Mouse (Mus musculus) ZHBTc4 (cell line): ENCODE measurements around the gene Serpinb9g.
"Not testable (repeated sequence)": the region's sequence is repeated elsewhere in the genome, so short reads cannot be mapped to it uniquely, and the experiment has no call there.

ENCODE experiments used
- DNase-seq: peaks from one replicate; pipeline ENCODE4 v3.0.0-alpha.2; 2011; ENCODE audit warnings: low read depth, low spot score

The Serpinb9g gene

DNA sequence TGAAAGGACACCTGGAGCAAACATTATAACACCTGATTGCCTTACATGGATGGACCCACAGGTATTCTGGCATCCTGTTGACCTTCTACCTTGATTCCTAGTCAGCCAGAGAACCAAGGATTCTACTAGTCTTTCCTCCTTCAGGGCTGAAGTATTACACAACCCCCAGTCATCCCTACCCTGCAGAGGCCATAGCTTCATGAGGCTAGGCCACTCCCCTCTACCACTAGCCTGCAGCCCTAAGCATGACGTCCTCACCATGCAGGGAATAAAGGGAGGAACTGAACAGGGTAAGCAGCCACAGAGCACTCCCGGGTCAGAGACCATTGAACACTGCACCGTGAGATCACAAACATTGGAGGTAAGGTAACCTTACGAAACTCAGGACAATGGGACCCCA is at the start of gene Serpinb9g:
Serpinb9g (plus strand) TSS at position 301 of the 400 bp plus-strand sequence.
- not testable (repeated sequence) for DNase-seq

DNA sequence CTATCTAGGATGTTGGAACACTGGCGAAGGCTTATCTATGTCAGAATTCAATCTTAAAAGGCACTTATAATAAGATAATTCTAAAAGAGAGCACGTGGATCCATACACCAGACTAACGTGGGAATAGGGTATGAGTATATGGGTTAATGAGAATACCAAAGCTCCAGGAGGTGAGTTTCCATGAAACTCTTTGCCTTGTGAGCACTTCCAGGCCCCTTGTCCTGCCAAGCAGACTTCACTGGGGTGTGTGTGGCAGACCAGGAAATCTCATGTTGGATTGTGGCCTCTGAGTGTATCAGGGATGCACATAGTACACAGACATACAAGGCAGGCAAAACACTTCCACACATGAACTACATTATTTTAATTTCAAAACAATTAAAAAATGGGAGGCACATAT is 718 bp upstream of the Serpinb9g start:
- DNase-seq, result not testable (repeated sequence)

DNA sequence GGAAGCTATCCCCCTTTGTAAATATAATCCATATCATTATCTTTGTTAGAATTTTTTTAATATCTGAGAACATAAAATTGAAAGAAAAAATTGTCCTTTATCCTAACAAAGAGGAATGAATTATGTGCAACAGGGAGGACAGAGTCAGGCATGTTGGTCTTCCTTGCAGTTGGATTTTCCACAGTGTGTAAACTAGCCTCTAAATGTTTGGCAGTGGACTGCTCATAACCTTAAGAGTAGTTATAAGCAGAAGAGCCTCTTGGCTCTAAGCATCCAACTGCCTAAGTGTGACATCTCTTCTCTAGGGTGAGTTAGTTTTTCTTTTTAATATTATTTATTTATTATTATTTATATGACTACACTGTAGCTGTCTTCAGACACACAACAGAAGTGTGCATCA is 40.0 kb downstream of the Serpinb9g start:
- DNase-seq, result no peak

DNA sequence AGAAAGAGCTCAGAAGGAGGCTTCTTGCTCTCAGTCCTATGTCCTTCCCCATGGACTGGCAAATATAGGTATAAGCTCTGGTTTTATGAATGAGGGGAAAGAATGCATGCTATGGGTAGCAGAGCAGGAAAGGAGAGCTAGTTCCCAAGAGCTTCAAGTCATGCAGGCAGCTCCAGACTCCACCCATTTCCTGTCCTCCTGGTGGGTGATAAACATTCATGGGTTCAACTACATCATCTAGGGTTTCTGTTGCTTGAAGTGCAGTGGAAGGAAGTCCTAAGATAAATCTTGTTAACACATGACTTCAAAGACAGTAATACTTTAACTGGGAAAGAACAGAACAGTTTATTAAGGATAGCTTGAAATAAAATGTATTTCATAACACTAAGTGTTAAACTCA is 48.2 kb downstream of the Serpinb9g start:
- DNase-seq, result no peak
